Mouse (Mus musculus) stomach, embryonic 15.5 days (tissue): Measurements from ENCODE around the gene Vmn2r4. TPM values are rescaled to one million over a fixed set of nuclear protein-coding genes. Genes with fewer than 3 reads are reported as not detected.
"Not testable (repeated sequence)": the region's sequence is repeated elsewhere in the genome, so short reads cannot be mapped to it uniquely, and the experiment has no call there.

Experiments
- ATAC-seq: fragments of 200-750 bp; cut with Nextera tagmentation; 2 replicates; pipeline ENCODE4 v1.8.0; 2017; ENCODE audit warnings: low read depth, moderate number of reproducible peaks, moderate TSS enrichment; ENCODE audit not compliant: insufficient read depth, low FRiP score
- H3K27ac ChIP-seq: fragments of 300-500 bp; sonication (generic); 2 replicates; pipeline ENCODE4 v1.5.1; 2015; ENCODE audit warnings: mild to moderate bottlenecking, inconsistent platforms
- H3K27me3 ChIP-seq: fragments of 300-500 bp; sonication (generic); replicated peaks from 2 replicates; pipeline ENCODE4 v1.6.1; 2015; ENCODE audit warnings: inconsistent platforms
- H3K36me3 ChIP-seq: fragments of 300-500 bp; sonication (generic); 2 replicates; pipeline ENCODE4 v1.6.1; 2015; ENCODE audit warnings: inconsistent platforms
- H3K4me1 ChIP-seq: fragments of 300-500 bp; sonication (generic); 2 replicates; pipeline ENCODE4 v1.6.1; 2015; ENCODE audit warnings: inconsistent platforms
- H3K4me2 ChIP-seq: fragments of 300-500 bp; sonication (generic); 2 replicates; pipeline ENCODE4 v1.6.1; 2015; ENCODE audit warnings: mild to moderate bottlenecking, inconsistent platforms
- H3K4me3 ChIP-seq: fragments of 300-500 bp; sonication (generic); replicated peaks from 2 replicates; pipeline ENCODE4 v1.5.1; 2015; ENCODE audit warnings: inconsistent platforms
- H3K9ac ChIP-seq: fragments of 300-500 bp; sonication (generic); 2 replicates; pipeline ENCODE4 v1.6.1; 2015; ENCODE audit warnings: inconsistent platforms
- H3K9me3 ChIP-seq: fragments of 300-500 bp; sonication (generic); 2 replicates; pipeline ENCODE4 v1.6.1; 2016; ENCODE audit warnings: inconsistent platforms
- WGBS: fragments of 180-500 bp; shearing (Covaris S2); methylation state at CpG from one replicate; pipeline ENCODE4 v1.1.7; 2015; 5-methylcytosine and 5-hydroxymethylcytosine counted together
- polyA plus RNA-seq: library from polyadenylated mRNA; unstranded; fragments of >200 nt; fragmentation: Nextera tagmentation; extraction: Ambion mirVana; gene quantifications from 2 replicates; pipeline ENCODE4 v1.2.1, GENCODE M21; 2015

The Vmn2r4 gene
- not detected in 2 replicates for polyA plus RNA-seq

- ATAC-seq, H3K4me2 ChIP-seq, H3K4me3 ChIP-seq, H3K4me1 ChIP-seq, H3K27ac ChIP-seq, H3K9ac ChIP-seq, H3K9me3 ChIP-seq, H3K27me3 ChIP-seq, H3K36me3 ChIP-seq: not testable (repeated sequence)
- WGBS, result 63% methylated on average over 3 of the region's 3 CpGs
These were observed at the start of gene Vmn2r4 for GRCm38 (mm10) chr3:64415268-64415667. TSS of gene Vmn2r4 (minus strand) at chr3:64415368.

GRCm38 (mm10) chr3:64434261-64434660, 19.1 kb upstream of the Vmn2r4 start:
- not testable (repeated sequence) for H3K9me3 ChIP-seq, H3K36me3 ChIP-seq, H3K9ac ChIP-seq, H3K27ac ChIP-seq, ATAC-seq, H3K27me3 ChIP-seq, H3K4me2 ChIP-seq, H3K4me3 ChIP-seq, H3K4me1 ChIP-seq
- 81% methylated on average over 7 of the region's 7 CpGs for WGBS

- H3K4me2 ChIP-seq, H3K27me3 ChIP-seq, ATAC-seq, H3K4me3 ChIP-seq, H3K4me1 ChIP-seq, H3K27ac ChIP-seq, H3K9ac ChIP-seq, H3K36me3 ChIP-seq, H3K9me3 ChIP-seq: not testable (repeated sequence)
- WGBS, result 90% methylated on average over 6 of the region's 6 CpGs
These were observed 13.1 kb upstream of the Vmn2r4 start for GRCm38 (mm10) chr3:64428117-64428798.

- WGBS, result 54% methylated on average over 1 of the region's 1 CpGs
- not testable (repeated sequence) for ATAC-seq, H3K27me3 ChIP-seq
These were observed 7.0 kb upstream of the Vmn2r4 start for GRCm38 (mm10) chr3:64422141-64422540.

GRCm38 (mm10) chr3:64417477-64417876, 2.3 kb upstream of the Vmn2r4 start:
- H3K4me2 ChIP-seq, H3K4me1 ChIP-seq, H3K36me3 ChIP-seq, H3K27ac ChIP-seq, H3K9ac ChIP-seq, H3K27me3 ChIP-seq, H3K9me3 ChIP-seq, H3K4me3 ChIP-seq, ATAC-seq: not testable (repeated sequence)
- 76% methylated on average over 1 of the region's 1 CpGs for WGBS

More at GRCm38 (mm10) chr3:64422141-64422540, 7.0 kb upstream of the Vmn2r4 start:
- not testable (repeated sequence) for H3K4me1 ChIP-seq, H3K9ac ChIP-seq, H3K4me2 ChIP-seq, H3K36me3 ChIP-seq, H3K4me3 ChIP-seq, H3K27ac ChIP-seq, H3K9me3 ChIP-seq

GRCm38 (mm10) chr3:64414253-64414652, 915 bp downstream of the Vmn2r4 start:
- not testable (repeated sequence) for H3K4me3 ChIP-seq, H3K9me3 ChIP-seq, H3K27ac ChIP-seq, H3K4me1 ChIP-seq, H3K27me3 ChIP-seq, H3K36me3 ChIP-seq, H3K9ac ChIP-seq, H3K4me2 ChIP-seq, ATAC-seq

GRCm38 (mm10) chr3:64359286-64360035, 55.7 kb downstream of the Vmn2r4 start:
- WGBS, result 71% methylated on average over 2 of the region's 2 CpGs
- Histone ChIP-seq H3K4me3 (no peak overlapping the region), H3K27ac (no peak overlapping the region), H3K9ac (no peak overlapping the region), H3K4me1 (no peaks in the 10 kb centered on the region), H3K27me3 (no peaks in the 10 kb centered on the region), H3K4me2 (no peak overlapping the region), H3K36me3 (no peaks in the 10 kb centered on the region), H3K9me3 (no peaks in the 10 kb centered on the region)
- no peak for ATAC-seq

Other genes with a start within 250 kb of the Vmn2r4 start
- gene Vmn2r3, start 125.7 kb downstream of the Vmn2r4 start, polyA plus RNA-seq, result not detected in 2 replicates
- not detected in 2 replicates for gene Vmn2r5, start 94.5 kb upstream of the Vmn2r4 start, polyA plus RNA-seq
- not detected in 2 replicates for gene Vmn2r6, start 150.5 kb upstream of the Vmn2r4 start, polyA plus RNA-seq